Mouse (Mus musculus): ENCODE measurements around the gene Dnajb14. TPM values are rescaled to one million over a fixed set of nuclear protein-coding genes. Genes with fewer than 3 reads are reported as not detected.

Gene Dnajb14
- polyA plus RNA-seq, 1 experiment from 2014 or later, result 10.4 TPM

- no peak overlapping the region for H3K4me2 ChIP-seq (ENCODE audit: low read depth, severe bottlenecking)
- no peak overlapping the region for H3K4me3 ChIP-seq (ENCODE audit: low read depth, low read length)
- no peaks in the 10 kb centered on the region; the same call in 1 of the 2 replicates for H3K36me3 ChIP-seq (ENCODE audit: control insufficient read depth, insufficient read depth, low read length)
- H3K9ac ChIP-seq (ENCODE audit: low read length), result no peak overlapping the region
- H3K27ac ChIP-seq (replicated peaks; ENCODE audit: low read depth, low read length), result no peak overlapping the region
- DNase-seq (ENCODE audit: low spot score), result no peak
- no peaks in the 10 kb centered on the region for H3K9me3 ChIP-seq (ENCODE audit: control insufficient read depth, low read length)
- WGBS, result 67% methylated on average over 7 of the region's 7 CpGs
- no peaks in the 10 kb centered on the region for H3K27me3 ChIP-seq (ENCODE audit: control insufficient read depth, insufficient read depth, low read length)
- no peak for ATAC-seq (ENCODE audit: insufficient number of reproducible peaks, low FRiP score, low TSS enrichment, low read depth)
- H3K4me1 ChIP-seq (ENCODE audit: control insufficient read depth, insufficient read depth, low read length), result no peaks in the 10 kb centered on the region
Observed at GRCm38 (mm10) chr3:137932748-137933147, 65.3 kb downstream of the Dnajb14 start.

GRCm38 (mm10) chr3:137933986-137934385, 66.5 kb downstream of the Dnajb14 start:
- no peak overlapping the region for H3K4me3 ChIP-seq (ENCODE audit: low read depth, low read length)
- H3K4me1 ChIP-seq (ENCODE audit: control insufficient read depth, insufficient read depth, low read length), result no peaks in the 10 kb centered on the region
- DNase-seq (ENCODE audit: low spot score), result no peak
- 76% methylated on average over 3 of the region's 3 CpGs for WGBS
- no peak for ATAC-seq (ENCODE audit: insufficient number of reproducible peaks, low FRiP score, low TSS enrichment, low read depth)
- no peak overlapping the region for H3K9ac ChIP-seq (ENCODE audit: low read length)
- H3K36me3 ChIP-seq (ENCODE audit: control insufficient read depth, insufficient read depth, low read length), result no peaks in the 10 kb centered on the region; the same call in 1 of the 2 replicates
- no peaks in the 10 kb centered on the region for H3K27me3 ChIP-seq (ENCODE audit: control insufficient read depth, insufficient read depth, low read length)
- H3K9me3 ChIP-seq (ENCODE audit: control insufficient read depth, low read length), result no peaks in the 10 kb centered on the region
- no peak overlapping the region for H3K4me2 ChIP-seq (ENCODE audit: low read depth, severe bottlenecking)
- H3K27ac ChIP-seq (replicated peaks; ENCODE audit: low read depth, low read length), result no peak overlapping the region

DNA sequence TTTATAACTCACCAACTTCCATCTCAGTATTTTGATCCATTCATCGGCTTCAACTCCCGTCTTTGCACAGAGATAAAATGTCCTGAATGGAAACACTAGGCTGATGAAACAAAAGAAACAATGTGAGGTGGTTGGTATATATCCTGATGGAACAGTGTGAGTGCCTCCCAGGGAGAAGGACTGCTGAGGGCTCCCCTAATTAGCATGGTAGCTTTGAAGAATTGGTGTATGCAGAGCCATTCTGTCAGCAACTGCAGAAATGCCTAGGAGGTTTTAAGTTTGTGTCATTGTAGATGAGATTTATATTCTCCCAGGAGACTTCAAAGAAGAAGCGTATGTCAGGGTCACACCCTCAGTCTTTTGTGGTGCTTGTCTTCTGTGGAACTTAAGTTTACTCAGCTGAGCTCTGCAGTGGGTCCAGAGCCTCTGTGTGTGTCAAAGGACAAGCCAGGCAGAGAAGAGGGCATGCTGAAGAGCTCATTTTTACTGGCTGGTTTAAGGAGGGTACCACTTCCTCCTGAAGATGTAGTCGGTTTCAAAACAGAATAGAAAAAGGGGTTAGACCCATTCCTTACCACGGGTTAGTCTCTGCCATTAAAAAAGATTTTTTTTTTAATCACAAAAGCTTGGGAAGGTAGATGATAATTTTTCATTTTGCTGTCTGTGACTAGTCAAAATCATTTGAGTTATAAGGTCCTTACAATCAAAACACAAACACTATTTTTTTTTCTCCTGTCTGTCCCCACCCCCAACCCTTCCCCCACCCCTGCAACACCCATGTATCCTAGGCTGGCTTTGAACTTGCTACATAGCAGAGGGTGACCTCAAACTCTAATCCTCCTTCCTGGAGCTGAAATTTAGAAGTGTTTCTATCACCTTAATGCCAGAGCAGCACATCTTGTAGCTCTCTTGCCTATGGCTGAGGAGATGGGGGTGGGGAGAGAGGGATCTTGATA, 68.4 kb downstream of the Dnajb14 start:
- H3K9ac ChIP-seq (ENCODE audit: low read length), result no peak overlapping the region
- no peak for DNase-seq (ENCODE audit: low spot score)
- 55% methylated on average over 5 of the region's 5 CpGs for WGBS
- no peak overlapping the region for H3K4me3 ChIP-seq (ENCODE audit: low read depth, low read length)
- H3K27me3 ChIP-seq (ENCODE audit: control insufficient read depth, insufficient read depth, low read length), result no peaks in the 10 kb centered on the region
- H3K4me1 ChIP-seq (ENCODE audit: control insufficient read depth, insufficient read depth, low read length), result no peaks in the 10 kb centered on the region
- no peak overlapping the region for H3K27ac ChIP-seq (replicated peaks; ENCODE audit: low read depth, low read length)
- no peaks in the 10 kb centered on the region for H3K9me3 ChIP-seq (ENCODE audit: control insufficient read depth, low read length)
- H3K4me2 ChIP-seq (ENCODE audit: low read depth, severe bottlenecking), result no peak overlapping the region
- no peak for ATAC-seq (ENCODE audit: insufficient number of reproducible peaks, low FRiP score, low TSS enrichment, low read depth)
- no peaks in the 10 kb centered on the region for H3K36me3 ChIP-seq (ENCODE audit: control insufficient read depth, insufficient read depth, low read length)

DNA sequence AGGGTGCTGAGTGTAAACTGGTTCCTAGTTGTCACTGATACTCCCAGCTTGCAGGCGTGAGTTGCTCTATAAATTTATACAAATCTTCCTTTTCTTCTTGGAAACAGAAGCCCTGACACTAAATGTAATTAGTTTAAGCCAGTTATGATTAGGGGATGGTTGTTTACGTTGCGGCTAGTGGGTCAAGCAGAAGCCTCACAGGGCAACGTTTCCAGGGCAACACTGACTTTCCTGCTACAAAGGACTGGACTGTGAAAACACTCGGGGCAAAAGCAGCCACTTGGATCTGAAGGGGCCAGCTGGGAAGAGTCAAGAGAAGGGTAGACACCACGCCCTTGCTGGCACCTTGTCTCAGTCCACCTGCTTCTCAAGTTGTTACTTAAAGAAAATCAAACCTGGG, 69.1 kb downstream of the Dnajb14 start:
- H3K4me3 ChIP-seq (ENCODE audit: low read depth, low read length), result no peak overlapping the region
- H3K27ac ChIP-seq (replicated peaks; ENCODE audit: low read depth, low read length), result no peak overlapping the region
- DNase-seq (ENCODE audit: low spot score), result no peak
- no peaks in the 10 kb centered on the region for H3K9me3 ChIP-seq (ENCODE audit: control insufficient read depth, low read length)
- H3K9ac ChIP-seq (ENCODE audit: low read length), result no peak overlapping the region
- H3K4me2 ChIP-seq (ENCODE audit: low read depth, severe bottlenecking), result no peak overlapping the region
- no peaks in the 10 kb centered on the region for H3K4me1 ChIP-seq (ENCODE audit: control insufficient read depth, insufficient read depth, low read length)
- WGBS, result 55% methylated on average over 6 of the region's 6 CpGs
- ATAC-seq (ENCODE audit: insufficient number of reproducible peaks, low FRiP score, low TSS enrichment, low read depth), result no peak
- no peaks in the 10 kb centered on the region for H3K36me3 ChIP-seq (ENCODE audit: control insufficient read depth, insufficient read depth, low read length)
- no peaks in the 10 kb centered on the region for H3K27me3 ChIP-seq (ENCODE audit: control insufficient read depth, insufficient read depth, low read length)

DNA sequence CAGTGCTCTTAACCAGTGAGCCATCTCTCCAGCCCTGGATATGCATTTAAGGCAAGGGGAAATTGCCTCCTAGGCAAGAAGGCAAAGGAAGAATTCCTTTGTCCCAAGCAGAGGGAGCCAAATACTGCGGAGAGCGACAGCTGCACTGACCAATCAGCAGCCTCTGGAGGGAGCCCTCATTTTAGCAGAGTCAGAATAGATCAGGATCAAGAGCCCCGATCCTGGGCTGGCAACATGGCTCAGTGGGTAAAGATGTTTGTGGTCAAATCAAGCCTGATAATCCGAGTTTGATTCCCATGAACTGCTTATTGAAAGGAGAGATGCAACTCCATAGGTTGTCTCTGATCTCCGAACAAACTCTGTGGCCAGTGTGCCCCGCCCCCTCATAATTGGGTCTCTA, 71.1 kb downstream of the Dnajb14 start:
- DNase-seq (ENCODE audit: low spot score), result peak; percentile 67
- ATAC-seq (ENCODE audit: insufficient number of reproducible peaks, low FRiP score, low TSS enrichment, low read depth), result peak; percentile 73; the same call in 1 of the 2 replicates
- Histone ChIP-seq H3K27me3 (ENCODE audit: control insufficient read depth, insufficient read depth, low read length) (no peaks in the 10 kb centered on the region), H3K9ac (ENCODE audit: low read length) (no peak overlapping the region), H3K36me3 (ENCODE audit: control insufficient read depth, insufficient read depth, low read length) (no peaks in the 10 kb centered on the region), H3K9me3 (ENCODE audit: control insufficient read depth, low read length) (no peaks in the 10 kb centered on the region), H3K4me1 (ENCODE audit: control insufficient read depth, insufficient read depth, low read length) (no peaks in the 10 kb centered on the region), H3K4me2 (ENCODE audit: low read depth, severe bottlenecking) (no peak overlapping the region), H3K4me3 (ENCODE audit: low read depth, low read length) (no peak overlapping the region), H3K27ac (replicated peaks; ENCODE audit: low read depth, low read length) (no peak overlapping the region)
- WGBS, result 45% methylated on average over 6 of the region's 6 CpGs

GRCm38 (mm10) chr3:137940757-137941156, 73.3 kb downstream of the Dnajb14 start:
- no peak overlapping the region for H3K27ac ChIP-seq (replicated peaks; ENCODE audit: low read depth, low read length)
- no peak for DNase-seq (ENCODE audit: low spot score)
- no peak overlapping the region for H3K4me3 ChIP-seq (ENCODE audit: low read depth, low read length)
- 73% methylated on average over 4 of the region's 4 CpGs for WGBS
- no peaks in the 10 kb centered on the region for H3K27me3 ChIP-seq (ENCODE audit: control insufficient read depth, insufficient read depth, low read length)
- no peaks in the 10 kb centered on the region for H3K4me1 ChIP-seq (ENCODE audit: control insufficient read depth, insufficient read depth, low read length)
- no peak overlapping the region for H3K9ac ChIP-seq (ENCODE audit: low read length)
- no peak overlapping the region for H3K4me2 ChIP-seq (ENCODE audit: low read depth, severe bottlenecking)
- H3K36me3 ChIP-seq (ENCODE audit: control insufficient read depth, insufficient read depth, low read length), result no peaks in the 10 kb centered on the region
- ATAC-seq (ENCODE audit: insufficient number of reproducible peaks, low FRiP score, low TSS enrichment, low read depth), result no peak
- no peaks in the 10 kb centered on the region for H3K9me3 ChIP-seq (ENCODE audit: control insufficient read depth, low read length)

DNA sequence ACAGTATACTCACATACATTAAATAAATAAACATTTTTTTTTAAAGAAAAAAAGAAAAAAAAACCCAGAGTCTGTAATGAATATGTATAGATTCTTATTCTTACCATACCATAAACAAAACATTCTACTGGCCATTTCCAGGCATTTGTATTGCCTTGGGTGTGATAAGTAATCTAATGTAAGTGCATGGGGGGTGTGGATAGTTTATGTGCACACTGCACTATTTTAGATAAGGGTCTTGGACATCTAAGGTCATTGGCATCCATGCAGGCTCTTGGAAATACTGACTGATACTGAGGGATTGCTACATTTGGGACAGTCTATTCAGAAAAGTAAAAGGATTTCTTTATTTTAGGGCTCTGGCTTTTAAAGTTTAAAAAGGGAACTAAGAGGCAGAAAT, 74.1 kb downstream of the Dnajb14 start:
- Histone ChIP-seq H3K4me3 (ENCODE audit: low read depth, low read length) (no peak overlapping the region), H3K4me2 (ENCODE audit: low read depth, severe bottlenecking) (no peak overlapping the region), H3K27ac (replicated peaks; ENCODE audit: low read depth, low read length) (no peak overlapping the region), H3K9me3 (ENCODE audit: control insufficient read depth, low read length) (no peaks in the 10 kb centered on the region), H3K36me3 (ENCODE audit: control insufficient read depth, insufficient read depth, low read length) (no peaks in the 10 kb centered on the region), H3K9ac (ENCODE audit: low read length) (no peak overlapping the region), H3K4me1 (ENCODE audit: control insufficient read depth, insufficient read depth, low read length) (no peaks in the 10 kb centered on the region), H3K27me3 (ENCODE audit: control insufficient read depth, insufficient read depth, low read length) (no peaks in the 10 kb centered on the region)
- ATAC-seq (ENCODE audit: insufficient number of reproducible peaks, low FRiP score, low TSS enrichment, low read depth), result no peak
- no peak for DNase-seq (ENCODE audit: low spot score)

DNA sequence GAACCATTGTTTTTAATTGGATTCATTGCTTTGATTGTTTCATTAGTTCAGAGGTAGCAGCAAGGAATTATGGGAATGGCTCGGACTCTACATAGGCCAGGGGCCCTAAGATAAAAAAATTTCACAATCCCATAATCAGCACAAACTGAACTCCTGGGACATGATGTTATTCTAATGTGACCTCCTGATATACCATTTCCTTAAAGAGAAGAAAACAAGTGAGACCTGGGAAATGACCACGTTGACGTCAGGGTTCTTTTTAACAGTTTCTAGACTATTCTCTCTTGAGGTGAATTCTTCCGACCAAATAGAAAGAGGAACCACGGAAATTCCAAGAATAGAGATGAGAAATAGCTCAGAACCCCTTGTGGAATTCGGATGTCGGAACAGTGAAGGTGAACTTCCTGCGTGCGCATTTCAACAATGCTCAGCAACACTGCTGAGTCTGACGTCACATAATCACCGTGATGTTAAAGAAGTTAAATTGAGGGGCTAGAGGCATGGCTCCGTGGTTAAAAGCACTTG, 74.7 kb downstream of the Dnajb14 start:
- Histone ChIP-seq H3K27me3 (ENCODE audit: control insufficient read depth, insufficient read depth, low read length) (no peaks in the 10 kb centered on the region), H3K4me2 (ENCODE audit: low read depth, severe bottlenecking) (no peak overlapping the region), H3K36me3 (ENCODE audit: control insufficient read depth, insufficient read depth, low read length) (no peaks in the 10 kb centered on the region), H3K4me3 (ENCODE audit: low read depth, low read length) (no peak overlapping the region), H3K9ac (ENCODE audit: low read length) (no peak overlapping the region), H3K9me3 (ENCODE audit: control insufficient read depth, low read length) (no peaks in the 10 kb centered on the region), H3K27ac (replicated peaks; ENCODE audit: low read depth, low read length) (no peak overlapping the region), H3K4me1 (ENCODE audit: control insufficient read depth, insufficient read depth, low read length) (no peaks in the 10 kb centered on the region)
- ATAC-seq (ENCODE audit: insufficient number of reproducible peaks, low FRiP score, low TSS enrichment, low read depth) (no peak), DNase-seq (ENCODE audit: low spot score) (no peak)
- WGBS, result 87% methylated on average over 12 of the region's 12 CpGs
